Mouse (Mus musculus) right cerebral cortex, postnatal 36 days (tissue): Measurements from ENCODE around the gene Ppp5c.
A peak's percentile ranks its signal among the peaks of the same experiment; 100 is the strongest.
"Not testable (repeated sequence)": the region's sequence is repeated elsewhere in the genome, so short reads cannot be mapped to it uniquely, and the experiment has no call there.

Experiments
- DNase-seq, 2 experiments: peaks; one replicate each; pipeline ENCODE4 v3.0.0; 2022; ENCODE audit warnings: low spot score in 2 of 2, mixed read lengths in 1 of 2

The Ppp5c gene

GRCm38 (mm10) chr7:17027588-17028343 is at the start of gene Ppp5c:
Gene Ppp5c, minus strand, starts transcription at chr7:17027924.
- DNase-seq, result peak; percentile 83

DNA sequence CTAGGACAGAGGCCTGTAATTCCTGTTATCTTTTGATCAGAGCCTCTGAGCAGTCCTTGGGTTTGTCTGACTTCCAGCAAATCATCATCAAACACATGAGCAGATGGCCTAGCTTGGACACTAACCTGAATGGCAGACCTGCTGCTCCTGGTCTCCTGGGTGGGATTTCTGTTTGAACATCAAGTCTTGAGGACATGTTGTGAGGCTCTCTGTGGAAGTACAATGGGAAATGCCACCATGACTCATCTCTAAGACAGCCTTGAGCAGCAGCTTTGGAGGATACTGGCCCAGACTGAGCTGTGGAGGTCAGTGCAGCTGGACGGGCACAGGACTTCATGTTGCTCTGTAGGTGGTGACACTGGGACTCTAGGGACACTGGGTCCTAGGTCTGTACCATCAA is 48.8 kb upstream of the Ppp5c start:
- DNase-seq, result no peak

- DNase-seq, result peak in 1 of 2 experiments; percentile 53
Observed at GRCm38 (mm10) chr7:17073904-17074615, 46.3 kb upstream of the Ppp5c start, which contains the start of gene Psg16. Gene Psg16, plus strand, starts transcription at chr7:17074040.

DNA sequence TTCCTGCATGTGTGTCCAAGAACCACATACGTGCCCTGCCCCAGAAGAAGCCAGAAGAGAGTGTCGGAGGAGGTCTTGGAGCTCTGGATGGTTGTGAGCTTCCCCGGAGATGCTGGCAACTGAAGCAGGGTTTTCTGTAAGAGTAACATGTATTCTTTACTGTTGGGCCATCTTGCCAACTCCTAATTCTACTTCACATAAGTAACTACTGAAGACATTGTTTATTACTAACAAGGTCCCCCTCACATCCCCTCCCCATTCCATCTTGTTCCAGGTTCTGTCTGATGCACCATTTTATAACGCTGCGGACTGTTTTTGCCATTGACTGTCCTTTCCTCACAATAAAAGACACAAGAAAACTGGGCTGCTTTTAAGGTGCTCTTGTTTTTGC is 45.8 kb upstream of the Ppp5c start:
- DNase-seq, result no peak

- not testable (repeated sequence) for DNase-seq
Observed at GRCm38 (mm10) chr7:17067651-17068050, 39.9 kb upstream of the Ppp5c start.

DNA sequence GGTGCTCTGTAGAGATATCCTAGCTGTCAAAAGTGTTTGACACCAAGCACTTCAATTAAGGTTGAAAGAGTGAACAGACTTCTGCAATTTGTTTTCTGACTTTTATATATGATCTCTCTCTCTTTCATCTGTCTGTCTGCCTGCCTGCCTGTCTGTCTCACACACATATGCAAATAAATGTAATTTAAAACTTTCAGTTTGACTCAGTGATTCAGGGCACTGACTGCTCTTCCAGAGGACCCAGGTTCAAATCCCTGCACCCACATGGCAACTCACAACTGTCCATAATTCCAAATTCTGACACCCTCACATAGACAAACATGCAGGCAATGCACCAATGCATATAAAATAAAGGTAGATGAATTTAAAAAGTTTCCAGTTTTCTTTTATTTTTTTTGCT is 39.3 kb upstream of the Ppp5c start:
- DNase-seq, result no peak

DNA sequence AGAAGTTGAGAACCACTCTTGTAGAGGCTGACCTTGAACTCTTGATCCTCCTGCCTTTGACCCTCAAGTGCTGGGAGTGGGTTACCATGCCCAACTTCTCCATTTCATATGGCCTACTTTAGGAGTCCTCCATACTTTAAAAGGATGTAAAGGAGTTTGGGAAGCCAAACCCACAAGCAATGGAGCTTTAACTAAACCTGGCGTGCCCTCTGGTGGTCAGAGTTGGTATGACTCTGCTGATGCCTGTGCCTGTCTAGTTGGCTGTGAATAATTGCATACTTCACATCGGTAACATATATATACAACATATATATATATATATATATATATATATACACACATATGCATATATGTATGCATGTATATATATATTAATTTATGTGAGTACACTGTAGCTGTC is 38.7 kb upstream of the Ppp5c start:
- DNase-seq, result peak; percentile 75 to 84

DNA sequence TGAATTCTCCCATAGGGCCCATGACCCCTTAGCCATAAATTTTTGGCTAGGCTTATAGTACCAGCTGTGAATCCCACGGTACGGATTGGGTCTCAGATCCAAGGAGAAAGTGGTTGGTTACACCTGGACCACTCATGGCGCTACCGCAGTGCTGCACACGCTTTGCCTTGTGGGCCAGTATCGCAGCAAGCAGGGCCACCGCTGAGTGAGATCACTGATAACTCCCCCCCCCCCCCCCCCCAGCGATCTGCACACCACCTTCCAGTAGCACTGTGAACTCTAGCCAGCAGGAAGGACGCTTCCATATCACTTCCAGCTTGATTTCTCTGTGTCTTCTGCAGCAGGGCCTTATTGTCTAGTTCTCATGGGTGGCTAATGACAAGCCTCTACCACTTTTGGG is 37.9 kb upstream of the Ppp5c start:
- DNase-seq, result no peak

GRCm38 (mm10) chr7:17062845-17063244 is 35.1 kb upstream of the Ppp5c start:
- no peak for DNase-seq

DNA sequence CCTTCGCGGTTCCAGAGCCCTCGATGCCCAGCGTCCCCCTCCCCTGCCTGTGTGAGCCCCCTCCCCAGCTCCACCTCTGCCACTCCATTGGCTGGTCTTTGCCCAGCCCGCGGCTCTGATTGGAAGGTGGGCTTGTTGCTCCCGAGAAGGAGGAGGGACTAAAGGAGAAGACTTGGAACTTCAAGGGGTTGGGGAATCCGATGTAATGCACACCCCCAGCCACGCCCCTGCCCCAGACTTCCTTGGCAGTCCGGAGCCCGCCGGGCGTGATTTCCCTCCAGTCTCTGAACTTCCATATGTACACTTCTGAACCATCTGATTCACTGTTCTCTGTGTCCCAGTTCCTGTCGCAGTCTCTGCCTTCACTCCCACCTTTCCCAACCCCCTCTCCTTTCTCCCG is 34.7 kb upstream of the Ppp5c start, which contains the start of gene Hif3a:
TSS of gene Hif3a (minus strand) at position 39 of the 400 bp plus-strand sequence.
- peak in 1 of 2 experiments; percentile 63 for DNase-seq

GRCm38 (mm10) chr7:17060782-17061605 is 33.3 kb upstream of the Ppp5c start:
- no peak for DNase-seq

- peak; percentile 82 to 83 for DNase-seq
Observed at GRCm38 (mm10) chr7:17060031-17060781, 32.5 kb upstream of the Ppp5c start.

DNA sequence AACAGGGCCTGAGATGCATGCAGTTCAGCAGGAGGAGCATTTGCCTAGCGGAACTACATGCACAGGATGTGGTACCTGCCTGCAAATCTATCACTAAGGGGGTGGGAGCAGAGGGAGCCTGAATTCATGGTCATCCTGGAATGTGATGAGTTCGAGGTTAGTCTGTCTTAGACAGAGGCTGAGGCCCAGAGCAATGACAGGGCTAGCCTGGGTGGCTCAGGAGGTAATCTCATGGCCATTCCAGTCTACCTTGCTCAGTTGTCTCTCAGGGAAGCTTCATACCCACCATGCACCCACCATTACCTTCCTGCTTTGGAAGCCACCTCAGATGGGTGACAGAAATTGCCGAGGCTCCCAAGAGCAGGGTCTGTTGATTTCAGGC is 31.7 kb upstream of the Ppp5c start:
- DNase-seq, result no peak

GRCm38 (mm10) chr7:17058816-17059462 is 31.2 kb upstream of the Ppp5c start:
- DNase-seq, result no peak

GRCm38 (mm10) chr7:17058071-17058689 is 30.5 kb upstream of the Ppp5c start:
- DNase-seq, result peak; percentile 74 to 78

DNA sequence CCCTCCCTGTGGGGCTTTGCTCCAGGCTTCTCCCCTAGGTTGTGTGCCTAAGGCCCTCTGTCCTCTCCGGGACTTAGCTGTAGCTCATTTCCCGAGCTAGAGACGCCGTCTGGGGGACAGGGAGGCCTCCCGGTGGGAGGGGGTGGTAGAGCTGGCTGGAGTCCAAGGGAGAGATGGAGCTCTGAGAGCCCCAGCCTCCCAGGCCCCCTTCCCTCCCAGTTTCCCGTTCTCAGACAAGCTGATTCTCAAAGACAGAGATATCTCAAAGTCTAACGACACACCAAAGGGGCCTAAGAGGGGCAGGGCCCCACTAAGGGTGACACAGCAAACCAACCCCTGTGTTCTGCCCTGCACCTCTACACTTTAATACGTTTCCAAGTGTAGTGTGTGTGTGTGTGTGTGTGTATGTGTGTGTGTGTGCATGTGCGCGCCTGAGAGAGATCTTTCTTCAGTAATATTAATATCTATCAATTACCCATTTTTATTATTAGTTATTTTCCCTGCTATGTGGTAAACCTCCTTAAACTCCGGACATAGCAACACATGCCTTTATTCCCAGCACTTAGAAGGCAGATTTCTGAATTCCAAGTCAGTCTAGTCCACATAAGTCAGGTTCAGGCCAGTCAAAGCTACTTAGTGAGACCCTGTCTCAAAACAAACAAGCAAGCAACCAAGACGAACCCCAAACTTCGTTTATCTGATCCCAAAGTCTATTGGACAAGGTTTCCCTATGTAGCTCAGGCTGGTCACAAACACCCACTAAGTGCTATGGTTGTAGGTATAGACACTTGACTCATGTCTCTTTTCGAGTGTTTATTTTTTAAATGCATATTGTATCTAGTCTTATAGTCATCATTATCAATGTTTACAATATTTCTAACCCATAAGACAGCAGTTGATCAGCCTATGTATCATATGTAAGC is 29.1 kb upstream of the Ppp5c start:
- DNase-seq, result no peak

- DNase-seq, result peak; percentile 91 to 92
Observed at GRCm38 (mm10) chr7:17056081-17056581, 28.4 kb upstream of the Ppp5c start.

- no peak for DNase-seq
Observed at GRCm38 (mm10) chr7:17055287-17055946, 27.7 kb upstream of the Ppp5c start.
